Mouse (Mus musculus) intestine, embryonic 15.5 days (tissue): ENCODE data around the gene Calb2. TPM values are rescaled to one million over a fixed set of nuclear protein-coding genes. Genes with fewer than 3 reads are reported as not detected.

Source experiments
- ATAC-seq: fragments of 200-750 bp; cut with Nextera tagmentation; 2 replicates; pipeline ENCODE4 v1.8.0; 2017; ENCODE audit warnings: moderate TSS enrichment, moderate library complexity
- H3K27ac ChIP-seq: fragments of 300-500 bp; sonication (generic); 2 replicates; pipeline ENCODE4 v1.5.1; 2015; ENCODE audit warnings: mild to moderate bottlenecking, inconsistent platforms
- H3K27me3 ChIP-seq: fragments of 300-500 bp; sonication (generic); replicated peaks from 2 replicates; pipeline ENCODE4 v1.6.1; 2015; ENCODE audit warnings: inconsistent platforms
- H3K36me3 ChIP-seq: fragments of 300-500 bp; sonication (generic); 2 replicates; pipeline ENCODE4 v1.6.1; 2015; ENCODE audit warnings: inconsistent platforms
- H3K4me1 ChIP-seq: fragments of 300-500 bp; sonication (generic); replicated peaks from 2 replicates; pipeline ENCODE4 v1.6.1; 2015; ENCODE audit warnings: inconsistent platforms
- H3K4me2 ChIP-seq: fragments of 300-500 bp; sonication (generic); replicated peaks from 2 replicates; pipeline ENCODE4 v1.6.1; 2015; ENCODE audit warnings: mild to moderate bottlenecking, inconsistent platforms
- H3K4me3 ChIP-seq: fragments of 300-500 bp; sonication (generic); replicated peaks from 2 replicates; pipeline ENCODE4 v1.5.1; 2015; ENCODE audit warnings: inconsistent platforms
- H3K9ac ChIP-seq: fragments of 300-500 bp; sonication (generic); 2 replicates; pipeline ENCODE4 v1.6.1; 2015; ENCODE audit warnings: inconsistent platforms
- H3K9me3 ChIP-seq: fragments of 300-500 bp; sonication (generic); 2 replicates; pipeline ENCODE4 v1.6.1; 2016; ENCODE audit warnings: inconsistent platforms
- WGBS: fragments of 180-500 bp; shearing (Covaris S2); methylation state at CpG from one replicate; pipeline ENCODE4 v1.1.7; 2015; 5-methylcytosine and 5-hydroxymethylcytosine counted together
- polyA plus RNA-seq: library from polyadenylated mRNA; unstranded; fragments of >200 nt; fragmentation: Nextera tagmentation; extraction: Ambion mirVana; gene quantifications from 2 replicates; pipeline ENCODE4 v1.2.1, GENCODE M21; 2015

Calb2 gene
- polyA plus RNA-seq, 1 experiment from 2014 or later, result 0.13 TPM

- Histone ChIP-seq H3K4me2 (no peak within 1 kb of the TSS), H3K9me3 (no peaks in the 10 kb centered on the region), H3K4me1 (no peaks in the 10 kb centered on the region), H3K27ac (no peak within 1 kb of the TSS), H3K36me3 (no peaks in the 10 kb centered on the region), H3K9ac (no peak within 1 kb of the TSS), H3K4me3 (no peak within 1 kb of the TSS), H3K27me3 (no peaks in the 10 kb centered on the region)
- WGBS, result 79% methylated on average over 3 of the region's 3 CpGs
- ATAC-seq, result no peak
Observed at GRCm38 (mm10) chr8:110102653-110103052, 65.4 kb downstream of the Calb2 start, which contains the start of gene Gm17720. Gene Gm17720 (minus strand): TSS chr8:110102753.

GRCm38 (mm10) chr8:110101676-110102075, 66.3 kb downstream of the Calb2 start:
- WGBS, result 90% methylated on average over 15 of the region's 15 CpGs
- Histone ChIP-seq H3K9ac (no peak overlapping the region), H3K36me3 (no peaks in the 10 kb centered on the region), H3K27me3 (no peaks in the 10 kb centered on the region), H3K9me3 (no peaks in the 10 kb centered on the region), H3K4me1 (no peaks in the 10 kb centered on the region), H3K4me3 (no peak overlapping the region), H3K27ac (no peak overlapping the region), H3K4me2 (no peak overlapping the region)
- no peak for ATAC-seq

- H3K27ac ChIP-seq, result no peak within 1 kb of the TSS
Observed at GRCm38 (mm10) chr8:110100907-110101306, 67.1 kb downstream of the Calb2 start, which contains the start of gene Gm21964. Gene Gm21964 (plus strand): TSS chr8:110101207.

GRCm38 (mm10) chr8:110091869-110092268, 76.1 kb downstream of the Calb2 start:
- Histone ChIP-seq H3K9ac (no peak overlapping the region), H3K27me3 (no peaks in the 10 kb centered on the region; the same call in 1 of the 2 replicates), H3K36me3 (peaks cover 19% of the 10 kb centered on the region; the same call in 1 of the 2 replicates), H3K9me3 (0 out of 2 replicates have a peak, but pooled peaks cover 3% of the 10 kb centered on the region), H3K4me1 (no peaks in the 10 kb centered on the region), H3K4me3 (no peak overlapping the region), H3K27ac (no peak overlapping the region), H3K4me2 (no peak overlapping the region)
- no peak for ATAC-seq
- 56% methylated on average over 1 of the region's 1 CpGs for WGBS

More at GRCm38 (mm10) chr8:110100907-110101306, 67.1 kb downstream of the Calb2 start, which contains the start of gene Gm21964:
- no peak for ATAC-seq
- Histone ChIP-seq H3K9me3 (no peaks in the 10 kb centered on the region), H3K4me2 (no peak within 1 kb of the TSS), H3K4me3 (no peak within 1 kb of the TSS), H3K9ac (no peak within 1 kb of the TSS), H3K36me3 (no peaks in the 10 kb centered on the region), H3K4me1 (no peaks in the 10 kb centered on the region), H3K27me3 (no peaks in the 10 kb centered on the region)
- WGBS, result 82% methylated on average over 12 of the region's 12 CpGs

Other genes with a start within 250 kb of the Calb2 start
- gene Marveld3, start 206.0 kb downstream of the Calb2 start, polyA plus RNA-seq, result 12.8 and 14.6 TPM in 2 replicates
- gene Tat, start 177.8 kb downstream of the Calb2 start, polyA plus RNA-seq, result not detected in 2 replicates
- gene Chst4, start 128.5 kb downstream of the Calb2 start, polyA plus RNA-seq, result 2.5 and 2.6 TPM in 2 replicates
- 5.1 TPM in 2 replicates for gene Zfp612, start 88.5 kb downstream of the Calb2 start, polyA plus RNA-seq
- gene Gm21964, start 67.0 kb downstream of the Calb2 start, polyA plus RNA-seq, result not detected in 2 replicates
- gene Gm17720, start 65.5 kb downstream of the Calb2 start, polyA plus RNA-seq, result not detected in 2 replicates
- gene Cmtr2, start 47.5 kb upstream of the Calb2 start, polyA plus RNA-seq, result 8.5 and 9.1 TPM in 2 replicates
- gene Hydin, start 98.8 kb upstream of the Calb2 start, polyA plus RNA-seq, result 0.03 TPM in 2 replicates